In genomic region chr7:118646237-118646636, GRCm38 (mm10) we compare ENCODE assay signal across 21 mouse cellular contexts. TPM values are rescaled to one million over a fixed set of nuclear protein-coding genes. Genes with fewer than 3 reads are reported as not detected.
"Had no signal": no experiment of that assay in that cellular context is flagged by ENCODE, and none has a peak within 500 bp of the region (broad histone marks: within the 10 kb centered on the region; RNA-seq: fewer than 3 reads in every experiment).

No protein-coding gene starts in this region.

- H3K4me2 ChIP-seq: liver, embryonic 15.5 days; lung, embryonic 14.5 days; midbrain, embryonic 12.5 days; neural tube, embryonic 13.5 days; neural tube, embryonic 15.5 days; stomach, embryonic 15.5 days had no signal

- ATAC-seq: midbrain, embryonic 16.5 days had no signal

- H3K36me3 ChIP-seq: liver, embryonic 15.5 days; midbrain, embryonic 10.5 days; midbrain, embryonic 12.5 days; neural tube, embryonic 13.5 days; neural tube, embryonic 15.5 days; stomach, embryonic 15.5 days had no signal

- H3K4me3 ChIP-seq: liver, embryonic 15.5 days; midbrain, embryonic 10.5 days; midbrain, embryonic 12.5 days; myocyte; neural tube, embryonic 13.5 days; neural tube, embryonic 15.5 days; stomach, embryonic 15.5 days had no signal

- DNase-seq: lung, adult 18-20 months; lung, embryonic 14.5 days; lung, postnatal 10 days; lung, postnatal 4 days; midbrain, embryonic 14.5 days; right cerebral cortex, adult 18-20 months; right cerebral cortex, postnatal 25 days; thymus, adult 2 months; thymus, postnatal 25 days; thymus, postnatal 4 days had no signal

- H3K9me3 ChIP-seq: liver, embryonic 15.5 days; midbrain, embryonic 10.5 days; midbrain, embryonic 12.5 days; neural tube, embryonic 13.5 days; neural tube, embryonic 15.5 days; stomach, embryonic 15.5 days had no signal

- H3K27ac ChIP-seq: liver, embryonic 15.5 days; midbrain, embryonic 10.5 days; midbrain, embryonic 12.5 days; neural tube, embryonic 13.5 days; neural tube, embryonic 15.5 days; stomach, embryonic 15.5 days; stomach, postnatal 0 days had no signal

- H3K4me1 ChIP-seq: liver, embryonic 15.5 days; midbrain, embryonic 12.5 days; neural tube, embryonic 13.5 days; neural tube, embryonic 15.5 days; stomach, embryonic 15.5 days had no signal

- H3K9ac ChIP-seq: liver, embryonic 15.5 days; lung, embryonic 14.5 days; midbrain, embryonic 12.5 days; neural tube, embryonic 13.5 days; neural tube, embryonic 15.5 days; stomach, embryonic 15.5 days had no signal

- H3K27me3 ChIP-seq: liver, embryonic 15.5 days; midbrain, embryonic 12.5 days; neural tube, embryonic 13.5 days; neural tube, embryonic 15.5 days; stomach, embryonic 15.5 days had no signal

RNA-seq across cellular contexts. Expression of gene Tmc5, which starts 49.1 kb away (rescaled TPM):
- total RNA-seq: megakaryocyte-erythroid progenitor cell, adult 5-6 weeks had no signal
- polyA plus RNA-seq: myocyte; spleen, adult 2 months had no signal
